Mouse (Mus musculus): ENCODE measurements around the gene Paxx. TPM values are rescaled to one million over a fixed set of nuclear protein-coding genes. Genes with fewer than 3 reads are reported as not detected.

Gene Paxx
- total RNA-seq, 2 experiments from 2014 or later, result 32.5 to 39.4 TPM

GRCm38 (mm10) chr2:25456205-25456953 is 4.5 kb downstream of the Paxx start, which contains the start of gene Clic3:
TSS of gene Clic3 (plus strand) at chr2:25456838.
- no peak for ATAC-seq (replicated peaks; ENCODE audit: poor library complexity, severe bottlenecking)

DNA sequence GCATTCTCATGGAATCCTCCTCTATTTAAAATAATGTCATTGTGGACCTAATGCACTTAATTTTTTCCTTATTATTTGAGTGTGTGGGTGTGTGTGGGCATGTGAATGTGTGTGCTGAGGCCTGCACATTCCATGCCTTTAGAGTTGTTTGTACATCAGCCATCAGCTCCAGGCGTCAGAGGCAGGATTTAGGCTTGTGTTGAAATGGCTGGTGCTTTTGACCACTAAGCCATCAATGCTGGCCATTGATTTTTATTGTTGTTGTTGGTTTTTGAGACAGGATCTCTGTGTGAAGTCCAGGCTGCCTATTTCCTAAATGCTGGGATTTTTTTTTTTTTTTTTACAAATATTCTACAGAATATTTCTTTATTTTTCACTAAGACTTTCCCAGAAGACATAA is 7.9 kb downstream of the Paxx start:
- no peak for ATAC-seq (replicated peaks; ENCODE audit: poor library complexity, severe bottlenecking)

DNA sequence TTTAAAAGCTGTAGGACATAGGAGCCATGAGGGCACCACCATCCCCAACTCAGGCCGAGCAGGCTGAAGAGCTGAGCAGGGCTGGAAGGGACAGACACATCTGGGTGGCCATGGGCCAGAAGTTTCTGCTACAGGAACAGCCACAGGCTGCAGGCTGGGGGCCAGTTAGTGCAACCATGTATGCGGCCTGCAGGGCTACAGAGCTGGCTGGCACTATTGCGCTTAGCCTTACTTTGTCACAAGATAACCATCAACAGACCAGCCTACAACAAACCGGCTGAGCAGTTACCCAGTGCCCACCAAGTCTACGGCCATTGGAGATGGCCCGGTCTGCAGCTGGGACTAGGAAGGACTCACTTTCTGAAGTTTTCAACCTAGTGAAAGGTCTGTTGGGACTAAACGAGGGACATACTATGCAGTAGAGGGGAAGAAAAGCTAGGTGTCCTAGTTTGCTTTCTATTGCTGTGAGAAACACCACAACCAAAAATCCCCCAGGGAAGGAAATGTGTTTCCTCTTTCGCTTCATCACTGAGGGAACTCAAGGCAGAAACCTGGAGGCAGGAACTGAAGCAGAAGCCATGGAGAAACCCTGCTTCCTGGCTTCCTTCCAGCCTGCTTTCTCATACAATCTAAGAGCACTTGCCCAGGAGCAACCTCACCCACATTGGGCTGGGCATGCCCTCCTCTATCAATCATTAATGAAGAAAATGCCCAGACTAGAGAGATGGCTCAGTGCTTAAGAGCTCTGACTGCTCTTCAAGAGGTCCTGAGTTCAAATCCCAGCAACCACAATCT is 9.8 kb downstream of the Paxx start:
- peak; percentile 63 for ATAC-seq (replicated peaks; ENCODE audit: poor library complexity, severe bottlenecking)

- ATAC-seq (replicated peaks; ENCODE audit: poor library complexity, severe bottlenecking), result no peak
These were observed 18.2 kb downstream of the Paxx start for GRCm38 (mm10) chr2:25442682-25443081.

GRCm38 (mm10) chr2:25441067-25441466 is 19.8 kb downstream of the Paxx start:
- ATAC-seq (replicated peaks; ENCODE audit: poor library complexity, severe bottlenecking), result no peak

DNA sequence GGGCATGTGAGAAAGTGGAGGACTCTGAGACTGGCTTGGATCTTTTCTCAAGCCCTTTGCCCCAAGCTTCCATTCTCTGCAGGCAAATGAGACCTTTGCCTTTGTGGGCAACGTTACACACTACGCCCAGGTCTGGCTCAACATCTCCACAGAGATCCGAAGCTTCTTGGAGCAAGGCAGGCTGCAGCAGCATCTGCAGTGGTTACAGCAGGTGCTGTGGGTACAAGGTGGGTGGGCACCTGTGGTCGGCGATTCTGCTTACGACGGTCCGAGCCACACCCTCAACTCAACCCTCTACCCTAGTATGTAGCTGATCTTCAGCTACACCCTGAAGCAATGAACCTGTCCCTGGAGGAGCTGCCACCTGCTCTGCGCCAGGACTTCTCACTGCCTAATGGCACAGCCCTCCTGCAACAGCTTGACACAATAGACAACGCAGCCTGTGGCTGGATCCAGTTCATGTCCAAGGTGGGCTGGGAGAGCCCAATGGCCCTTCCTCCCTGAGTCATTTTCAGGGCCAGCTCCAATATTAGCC is 24.5 kb downstream of the Paxx start:
- ATAC-seq (replicated peaks; ENCODE audit: poor library complexity, severe bottlenecking), result no peak

DNA sequence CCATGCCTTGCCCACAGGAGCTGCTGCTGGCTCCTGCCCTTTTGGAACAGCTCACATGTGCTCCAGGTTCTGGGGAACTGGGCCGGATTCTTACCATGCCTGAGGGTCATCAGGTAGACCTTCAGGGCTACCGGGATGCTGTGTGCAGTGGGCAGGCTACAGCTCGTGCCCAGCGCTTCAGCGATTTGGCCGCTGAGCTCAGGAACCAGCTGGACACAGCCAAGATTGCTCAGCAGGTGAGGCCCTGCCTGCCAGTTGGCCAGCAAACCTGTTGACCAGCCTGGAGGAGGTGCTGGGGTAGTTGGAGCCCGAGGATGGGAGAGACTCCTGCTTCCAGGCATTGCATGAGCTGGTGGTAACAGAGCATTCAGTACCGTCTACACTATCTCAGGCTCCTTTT is 26.6 kb downstream of the Paxx start:
- no peak for ATAC-seq (replicated peaks; ENCODE audit: poor library complexity, severe bottlenecking)

DNA sequence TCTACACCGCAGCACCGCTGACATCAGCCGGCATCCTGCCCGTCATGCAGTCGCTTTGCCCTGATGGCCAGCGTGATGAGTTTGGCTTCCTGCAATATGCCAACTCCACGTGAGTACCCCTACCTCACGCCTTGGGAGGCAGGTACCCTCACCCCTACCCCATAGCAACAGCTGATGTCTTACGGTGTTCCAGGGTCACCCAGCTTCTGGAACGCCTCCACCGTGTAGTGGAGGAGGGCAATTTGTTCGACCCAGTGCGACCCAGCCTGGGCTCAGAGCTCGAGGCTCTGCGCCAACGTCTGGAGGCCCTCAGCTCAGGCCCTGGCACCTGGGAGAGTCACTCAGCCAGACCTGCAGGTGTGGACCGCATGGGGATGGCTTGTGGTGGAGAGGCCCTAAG is 27.8 kb downstream of the Paxx start:
- no peak for ATAC-seq (replicated peaks; ENCODE audit: poor library complexity, severe bottlenecking)

DNA sequence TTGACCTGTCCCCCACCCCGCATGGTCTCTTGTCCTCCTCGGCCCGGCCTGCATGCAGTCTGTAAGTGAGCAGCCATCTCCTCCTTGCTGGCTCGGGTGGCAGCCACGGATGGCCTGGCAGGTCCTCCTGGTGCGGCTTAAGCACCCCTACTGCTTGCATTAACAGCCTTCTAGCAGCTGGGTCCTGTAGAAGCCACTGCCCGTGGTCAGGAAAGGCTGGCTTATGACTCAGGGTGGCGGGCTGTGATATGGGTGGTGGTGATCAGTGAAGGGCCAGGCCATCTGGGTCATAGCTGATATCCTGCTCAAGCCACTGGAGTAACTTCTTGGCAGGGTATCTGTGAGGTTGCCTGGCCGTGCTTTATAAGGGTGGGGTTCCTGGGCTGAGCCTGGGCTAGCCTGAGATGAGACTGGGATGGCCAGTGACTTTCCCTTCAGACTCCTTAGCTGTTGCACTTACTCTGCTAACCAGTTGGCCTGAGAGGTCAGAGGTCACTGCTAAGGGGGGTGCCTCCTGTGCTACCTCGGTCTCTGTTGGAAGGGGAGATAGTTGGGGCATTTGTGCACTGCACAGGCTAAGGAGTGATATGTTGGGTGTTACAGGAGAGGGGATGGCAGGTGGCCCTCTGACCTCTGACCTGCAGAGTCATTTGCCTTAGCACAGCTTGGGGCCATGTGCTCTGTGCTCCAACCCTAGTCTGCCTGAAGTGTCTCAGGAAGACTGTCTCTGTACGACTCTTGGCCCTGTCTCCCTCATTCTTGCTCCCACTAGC is 28.4 kb downstream of the Paxx start:
- ATAC-seq (replicated peaks; ENCODE audit: poor library complexity, severe bottlenecking), result no peak

GRCm38 (mm10) chr2:25431308-25431855 is 29.5 kb downstream of the Paxx start:
- no peak for ATAC-seq (replicated peaks; ENCODE audit: poor library complexity, severe bottlenecking)

- ATAC-seq (replicated peaks; ENCODE audit: poor library complexity, severe bottlenecking), result no peak
These were observed 30.3 kb downstream of the Paxx start for GRCm38 (mm10) chr2:25430395-25431233.

GRCm38 (mm10) chr2:25429435-25430180 is 31.3 kb downstream of the Paxx start:
- no peak for ATAC-seq (replicated peaks; ENCODE audit: poor library complexity, severe bottlenecking)

GRCm38 (mm10) chr2:25428442-25429236 is 32.3 kb downstream of the Paxx start, which contains the start of gene Abca2:
TSS of gene Abca2 (plus strand) at chr2:25428703.
- ATAC-seq (replicated peaks; ENCODE audit: poor library complexity, severe bottlenecking), result peak; percentile 65

- no peak for ATAC-seq (replicated peaks; ENCODE audit: poor library complexity, severe bottlenecking)
These were observed 33.6 kb downstream of the Paxx start for GRCm38 (mm10) chr2:25427256-25427655.

- peak; percentile 34 for ATAC-seq (replicated peaks; ENCODE audit: poor library complexity, severe bottlenecking)
These were observed 34.1 kb downstream of the Paxx start for GRCm38 (mm10) chr2:25426721-25427191.

- no peak for ATAC-seq (replicated peaks; ENCODE audit: poor library complexity, severe bottlenecking)
These were observed 35.4 kb downstream of the Paxx start for GRCm38 (mm10) chr2:25425481-25425880.

- no peak for ATAC-seq (replicated peaks; ENCODE audit: poor library complexity, severe bottlenecking)
These were observed 37.3 kb downstream of the Paxx start for GRCm38 (mm10) chr2:25423626-25424025.

Data from granulocyte monocyte progenitor cell, adult 5-6 weeks (primary cell).